Mouse (Mus musculus) right cerebral cortex, postnatal 36 days (tissue): Measurements from ENCODE around the gene Adat1.
"Not testable (repeated sequence)": the region's sequence is repeated elsewhere in the genome, so short reads cannot be mapped to it uniquely, and the experiment has no call there.

Experiments
- DNase-seq, 2 experiments: peaks; one replicate each; pipeline ENCODE4 v3.0.0; 2022; ENCODE audit warnings: low spot score in 2 of 2, mixed read lengths in 1 of 2

The Adat1 gene

GRCm38 (mm10) chr8:111939516-111940142 is 52.5 kb downstream of the Adat1 start:
- no peak for DNase-seq

GRCm38 (mm10) chr8:111938076-111938985 is 53.8 kb downstream of the Adat1 start:
- DNase-seq, result not testable (repeated sequence)

GRCm38 (mm10) chr8:111937184-111937583 is 54.9 kb downstream of the Adat1 start:
- no peak for DNase-seq

- DNase-seq, result no peak
Measured at GRCm38 (mm10) chr8:111934201-111934600, 57.9 kb downstream of the Adat1 start.

- peak; percentile 88 to 92 for DNase-seq
Measured at GRCm38 (mm10) chr8:111933348-111934076, 58.6 kb downstream of the Adat1 start, which contains the start of gene Tmem231. Gene Tmem231, minus strand, starts transcription at chr8:111933881.

- DNase-seq, result peak in 1 of 2 experiments; percentile 20
Measured at GRCm38 (mm10) chr8:111932580-111933336, 59.3 kb downstream of the Adat1 start.

- DNase-seq, result no peak
Measured at GRCm38 (mm10) chr8:111931721-111932120, 60.4 kb downstream of the Adat1 start.

- no peak for DNase-seq
Measured at GRCm38 (mm10) chr8:111929648-111930344, 62.3 kb downstream of the Adat1 start.

GRCm38 (mm10) chr8:111924976-111925375 is 67.1 kb downstream of the Adat1 start:
- no peak for DNase-seq

GRCm38 (mm10) chr8:111923383-111923804 is 68.7 kb downstream of the Adat1 start:
- no peak for DNase-seq

- DNase-seq, result no peak
Measured at GRCm38 (mm10) chr8:111920971-111921370, 71.1 kb downstream of the Adat1 start.

- no peak for DNase-seq
Measured at GRCm38 (mm10) chr8:111919663-111920062, 72.4 kb downstream of the Adat1 start.
